Mouse (Mus musculus) embryonic facial prominence, embryonic 14.5 days (tissue): ENCODE measurements around the gene Ift52. TPM values are rescaled to one million over a fixed set of nuclear protein-coding genes. Genes with fewer than 3 reads are reported as not detected.
"Not testable (repeated sequence)": the region's sequence is repeated elsewhere in the genome, so short reads cannot be mapped to it uniquely, and the experiment has no call there.

ENCODE experiments used
- ATAC-seq: fragments of 200-750 bp; cut with Nextera tagmentation; 2 replicates; pipeline ENCODE4 v1.8.0; 2017; ENCODE audit warnings: low read depth, moderate number of reproducible peaks, moderate TSS enrichment
- DNase-seq: peaks from one replicate; pipeline ENCODE4 v3.0.0-alpha.2; 2015; ENCODE audit warnings: low spot score
- H3K27ac ChIP-seq: fragments of 300-500 bp; sonication (generic); replicated peaks from 2 replicates; pipeline ENCODE4 v1.5.1; 2014; ENCODE audit warnings: low read depth, mild to moderate bottlenecking, low read length, moderate library complexity
- H3K27me3 ChIP-seq: fragments of 300-500 bp; sonication (generic); replicated peaks from 2 replicates; pipeline ENCODE4 v1.6.1; 2014; ENCODE audit warnings: low read length; ENCODE audit not compliant: control insufficient read depth, insufficient read depth
- H3K36me3 ChIP-seq: fragments of 300-500 bp; sonication (generic); 2 replicates; pipeline ENCODE4 v1.6.1; 2014; ENCODE audit warnings: low read length, mixed read lengths; ENCODE audit not compliant: control insufficient read depth, insufficient read depth
- H3K4me1 ChIP-seq: fragments of 300-500 bp; sonication (generic); 2 replicates; pipeline ENCODE4 v1.6.1; 2014; ENCODE audit warnings: antibody characterized with exemption, low read length; ENCODE audit not compliant: control insufficient read depth, insufficient read depth
- H3K4me2 ChIP-seq: fragments of 300-500 bp; sonication (generic); 2 replicates; pipeline ENCODE4 v1.6.1; 2014; ENCODE audit warnings: low read depth, mild to moderate bottlenecking, low read length, moderate library complexity, mixed read lengths
- H3K4me3 ChIP-seq: fragments of 300-500 bp; sonication (generic); 2 replicates; pipeline ENCODE4 v1.5.1; 2014; ENCODE audit warnings: low read depth, mild to moderate bottlenecking, low read length
- H3K9ac ChIP-seq: fragments of 300-500 bp; sonication (generic); 2 replicates; pipeline ENCODE4 v1.6.1; 2014; ENCODE audit warnings: low read depth, mild to moderate bottlenecking, low read length, moderate library complexity, mixed read lengths
- H3K9me3 ChIP-seq: fragments of 300-500 bp; sonication (generic); 2 replicates; pipeline ENCODE4 v1.6.1; 2016; ENCODE audit warnings: low read length; ENCODE audit not compliant: control insufficient read depth
- WGBS: fragments of 180-500 bp; shearing (Covaris S2); extraction: QIAGEN DNeasy Blood & Tissue Kit; methylation state at CpG from one replicate; pipeline ENCODE4 v1.1.7; 2014; 5-methylcytosine and 5-hydroxymethylcytosine counted together
- polyA plus RNA-seq: library from polyadenylated mRNA; unstranded; fragments of >200 nt; fragmentation: Nextera tagmentation; extraction: Ambion mirVana; gene quantifications from 2 replicates; pipeline ENCODE4 v1.2.1, GENCODE M21; 2014

Ift52 gene
- polyA plus RNA-seq, 1 experiment from 2014 or later: 40.6 TPM

- WGBS: 86% methylated on average over 2 of the region's 2 CpGs
- Histone ChIP-seq H3K27me3 (no peaks in the 10 kb centered on the region), H3K4me3 (no peak overlapping the region), H3K36me3 (peaks cover 31% of the 10 kb centered on the region), H3K4me1 (no peaks in the 10 kb centered on the region), H3K9ac (no peak overlapping the region), H3K4me2 (no peak overlapping the region), H3K9me3 (no peaks in the 10 kb centered on the region), H3K27ac (no peak overlapping the region)
- DNase-seq: no peak
- no peak for ATAC-seq
These were observed 32.0 kb downstream of the Ift52 start for GRCm38 (mm10) chr2:163049116-163049515.

GRCm38 (mm10) chr2:163051691-163052090 is 34.5 kb downstream of the Ift52 start:
- Histone ChIP-seq H3K27me3 (no peaks in the 10 kb centered on the region), H3K27ac (no peak overlapping the region), H3K4me1 (peaks cover 7% of the 10 kb centered on the region; the same call in 1 of the 2 replicates), H3K4me2 (no peak overlapping the region), H3K9ac (no peak overlapping the region), H3K36me3 (peaks cover 8% of the 10 kb centered on the region), H3K4me3 (no peak overlapping the region), H3K9me3 (no peaks in the 10 kb centered on the region)
- WGBS: 79% methylated on average over 1 of the region's 1 CpGs
- DNase-seq (no peak), ATAC-seq (no peak)

- Histone ChIP-seq H3K9me3 (no peaks in the 10 kb centered on the region), H3K27ac (no peak overlapping the region), H3K4me3 (no peak overlapping the region), H3K9ac (no peak overlapping the region), H3K36me3 (peaks cover 4% of the 10 kb centered on the region), H3K4me2 (no peak overlapping the region), H3K4me1 (peaks cover 7% of the 10 kb centered on the region; the same call in 1 of the 2 replicates), H3K27me3 (no peaks in the 10 kb centered on the region)
- ATAC-seq (no peak), DNase-seq (no peak)
- 29% methylated on average over 4 of the region's 4 CpGs for WGBS
These were observed 34.9 kb downstream of the Ift52 start for GRCm38 (mm10) chr2:163052101-163052500.

- ATAC-seq: no peak
- 73% methylated on average over 4 of the region's 4 CpGs for WGBS
- Histone ChIP-seq H3K4me1 (peaks cover 7% of the 10 kb centered on the region; the same call in 1 of the 2 replicates), H3K9ac (no peak overlapping the region), H3K4me2 (no peak overlapping the region), H3K36me3 (no peaks in the 10 kb centered on the region), H3K9me3 (no peaks in the 10 kb centered on the region), H3K27ac (no peak overlapping the region), H3K27me3 (no peaks in the 10 kb centered on the region), H3K4me3 (no peak overlapping the region)
- no peak for DNase-seq
These were observed 35.7 kb downstream of the Ift52 start for GRCm38 (mm10) chr2:163052826-163053225.

- under 1% methylated on average over 35 of the region's 48 CpGs for WGBS
- peak within 1 kb of the TSS; percentile 77 for H3K4me3 ChIP-seq
- H3K9me3 ChIP-seq: no peaks in the 10 kb centered on the region
- peak within 1 kb of the TSS; percentile 70 for H3K9ac ChIP-seq
- H3K36me3 ChIP-seq: no peaks in the 10 kb centered on the region
- peaks cover 7% of the 10 kb centered on the region; the same call in 1 of the 2 replicates for H3K4me1 ChIP-seq
- H3K27ac ChIP-seq: peak within 1 kb of the TSS; percentile 15; the same call in 1 of the 2 replicates
- peak; percentile 100 for ATAC-seq
- no peaks in the 10 kb centered on the region for H3K27me3 ChIP-seq
- DNase-seq: peak; percentile 98
- peak within 1 kb of the TSS; percentile 99 for H3K4me2 ChIP-seq
These were observed 37.2 kb downstream of the Ift52 start, which contains the start of gene Mybl2 for GRCm38 (mm10) chr2:163054335-163054840. Gene Mybl2, plus strand, starts transcription at chr2:163054687.

- no peaks in the 10 kb centered on the region for H3K27me3 ChIP-seq
- DNase-seq (peak; percentile 15), ATAC-seq (no peak)
- WGBS: under 1% methylated on average over 26 of the region's 38 CpGs
- peak overlapping the region; percentile 99 for H3K4me2 ChIP-seq
- H3K9me3 ChIP-seq: no peaks in the 10 kb centered on the region
- H3K4me3 ChIP-seq: peak overlapping the region; percentile 77
- H3K27ac ChIP-seq: 0 out of 2 replicates have a peak overlapping the region, but pooled peaks have one; percentile 15
- no peaks in the 10 kb centered on the region for H3K36me3 ChIP-seq
- H3K9ac ChIP-seq: peak overlapping the region; percentile 70
- H3K4me1 ChIP-seq: peaks cover 7% of the 10 kb centered on the region; the same call in 1 of the 2 replicates
These were observed 37.8 kb downstream of the Ift52 start for GRCm38 (mm10) chr2:163054891-163055494.

- Histone ChIP-seq H3K27ac (no peak overlapping the region), H3K4me2 (peak overlapping the region; percentile 99), H3K9me3 (no peaks in the 10 kb centered on the region), H3K4me3 (peak overlapping the region; percentile 77), H3K36me3 (no peaks in the 10 kb centered on the region), H3K9ac (peak overlapping the region; percentile 70), H3K4me1 (peaks cover 7% of the 10 kb centered on the region; the same call in 1 of the 2 replicates), H3K27me3 (no peaks in the 10 kb centered on the region)
- DNase-seq: no peak
- no peak for ATAC-seq
- 27% methylated on average over 5 of the region's 5 CpGs for WGBS
These were observed 38.6 kb downstream of the Ift52 start for GRCm38 (mm10) chr2:163055715-163056114.

- DNase-seq (no peak), ATAC-seq (no peak)
- WGBS: 82% methylated on average over 9 of the region's 9 CpGs
- Histone ChIP-seq H3K4me1 (peaks cover 7% of the 10 kb centered on the region; the same call in 1 of the 2 replicates), H3K4me3 (no peak overlapping the region), H3K9me3 (no peaks in the 10 kb centered on the region), H3K9ac (no peak overlapping the region), H3K36me3 (no peaks in the 10 kb centered on the region), H3K27ac (no peak overlapping the region), H3K27me3 (no peaks in the 10 kb centered on the region), H3K4me2 (no peak overlapping the region)
These were observed 39.4 kb downstream of the Ift52 start for GRCm38 (mm10) chr2:163056584-163056983.

GRCm38 (mm10) chr2:163058981-163059380 is 41.8 kb downstream of the Ift52 start:
- H3K9ac ChIP-seq, H3K27me3 ChIP-seq, DNase-seq, H3K27ac ChIP-seq, H3K4me1 ChIP-seq, H3K9me3 ChIP-seq, H3K36me3 ChIP-seq, ATAC-seq, H3K4me3 ChIP-seq, H3K4me2 ChIP-seq: not testable (repeated sequence)
- 84% methylated on average over 6 of the region's 7 CpGs for WGBS
